Mouse (Mus musculus) embryonic facial prominence, embryonic 10.5 days (tissue): ENCODE data around the gene Smim13. TPM values are rescaled to one million over a fixed set of nuclear protein-coding genes. Genes with fewer than 3 reads are reported as not detected.
A peak's percentile ranks its signal among the peaks of the same experiment; 100 is the strongest.

Experiments
- DNase-seq: peaks from one replicate; pipeline ENCODE4 v3.0.0-alpha.2; 2017; ENCODE audit warnings: low spot score
- H3K27ac ChIP-seq: fragments of 300-500 bp; sonication (generic); replicated peaks from 2 replicates; pipeline ENCODE4 v1.5.1; 2016; ENCODE audit warnings: mild to moderate bottlenecking
- H3K27me3 ChIP-seq: fragments of 300-500 bp; sonication (generic); replicated peaks from 2 replicates; pipeline ENCODE4 v1.6.1; 2016; ENCODE audit warnings: low read depth, mild to moderate bottlenecking; ENCODE audit not compliant: poor library complexity, severe bottlenecking
- H3K36me3 ChIP-seq: fragments of 300-500 bp; sonication (generic); replicated peaks from 2 replicates; pipeline ENCODE4 v1.6.1; 2016; ENCODE audit warnings: mild to moderate bottlenecking, moderate library complexity
- H3K4me1 ChIP-seq: fragments of 300-500 bp; sonication (generic); 2 replicates; pipeline ENCODE4 v1.6.1; 2016
- H3K4me3 ChIP-seq: fragments of 300-500 bp; sonication (generic); 2 replicates; pipeline ENCODE4 v1.5.1; 2016; ENCODE audit warnings: mild to moderate bottlenecking, moderate library complexity
- H3K9me3 ChIP-seq: fragments of 300-500 bp; sonication (generic); 2 replicates; pipeline ENCODE4 v1.6.1; 2016; ENCODE audit warnings: mild to moderate bottlenecking
- WGBS: fragments of 180-500 bp; shearing (Covaris S2); methylation state at CpG from one replicate; pipeline ENCODE4 v1.1.7; 2016; 5-methylcytosine and 5-hydroxymethylcytosine counted together
- polyA plus RNA-seq: library from polyadenylated mRNA; unstranded; fragments of >200 nt; fragmentation: Nextera tagmentation; extraction: Ambion mirVana; gene quantifications from 2 replicates; pipeline ENCODE4 v1.2.1, GENCODE M21; 2016

The Smim13 gene
- polyA plus RNA-seq, 1 experiment from 2014 or later = 12.1 TPM

- DNase-seq = no peak
These were observed 18.3 kb downstream of the Smim13 start for GRCm38 (mm10) chr13:41267827-41268408.

GRCm38 (mm10) chr13:41273927-41274650, 24.4 kb downstream of the Smim13 start, which contains the start of gene Gm17364:
Gene Gm17364, minus strand, starts transcription at chr13:41273977.
- H3K4me3 ChIP-seq = no peak within 1 kb of the TSS
- 95% methylated on average over 10 of the region's 10 CpGs for WGBS
- no peak within 1 kb of the TSS for H3K27ac ChIP-seq
- peaks cover 4% of the 10 kb centered on the region; the same call in 1 of the 2 replicates for H3K36me3 ChIP-seq
- no peak for DNase-seq
- no peaks in the 10 kb centered on the region for H3K4me1 ChIP-seq
- no peaks in the 10 kb centered on the region for H3K9me3 ChIP-seq
- H3K27me3 ChIP-seq = no peaks in the 10 kb centered on the region

More at GRCm38 (mm10) chr13:41267827-41268408, 18.3 kb downstream of the Smim13 start:
- Histone ChIP-seq H3K9me3 (no peaks in the 10 kb centered on the region), H3K4me3 (no peak overlapping the region), H3K27ac (no peak overlapping the region), H3K4me1 (peaks cover 6% of the 10 kb centered on the region), H3K36me3 (0 out of 2 replicates have a peak, but pooled peaks cover 2% of the 10 kb centered on the region), H3K27me3 (no peaks in the 10 kb centered on the region)
- 44% methylated on average over 7 of the region's 7 CpGs for WGBS

DNA sequence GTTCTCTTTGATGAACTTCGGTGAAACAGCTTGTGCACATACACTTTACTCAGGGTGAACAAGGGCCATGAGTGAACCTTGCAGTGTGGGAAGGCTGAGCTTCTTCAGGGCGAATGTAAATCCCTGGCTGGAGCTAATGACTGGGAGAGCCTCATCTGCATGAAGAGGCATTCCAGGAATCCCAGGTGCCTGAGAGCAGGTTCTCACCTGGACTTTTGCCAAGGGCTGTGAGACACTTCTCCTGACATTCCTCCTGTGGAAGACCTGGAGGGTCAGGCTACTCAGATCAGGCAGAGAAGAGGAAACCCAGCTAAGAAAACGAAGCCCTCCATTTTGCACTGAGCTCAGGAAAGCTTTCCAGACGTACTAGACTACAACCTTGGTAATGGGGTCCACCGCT, 31.1 kb downstream of the Smim13 start:
- Histone ChIP-seq H3K4me1 (0 out of 2 replicates have a peak, but pooled peaks cover 6% of the 10 kb centered on the region), H3K9me3 (no peaks in the 10 kb centered on the region), H3K4me3 (no peak overlapping the region), H3K27me3 (no peaks in the 10 kb centered on the region), H3K27ac (no peak overlapping the region), H3K36me3 (no peaks in the 10 kb centered on the region)
- 70% methylated on average over 5 of the region's 5 CpGs for WGBS
- DNase-seq = no peak

GRCm38 (mm10) chr13:41283256-41283655, 33.6 kb downstream of the Smim13 start:
- no peak overlapping the region for H3K27ac ChIP-seq
- peak; percentile 67 for DNase-seq
- H3K36me3 ChIP-seq = no peaks in the 10 kb centered on the region
- H3K4me1 ChIP-seq = 0 out of 2 replicates have a peak, but pooled peaks cover 6% of the 10 kb centered on the region
- H3K9me3 ChIP-seq = no peaks in the 10 kb centered on the region
- no peaks in the 10 kb centered on the region for H3K27me3 ChIP-seq
- no peak overlapping the region for H3K4me3 ChIP-seq
- WGBS = 33% methylated on average over 5 of the region's 5 CpGs

DNA sequence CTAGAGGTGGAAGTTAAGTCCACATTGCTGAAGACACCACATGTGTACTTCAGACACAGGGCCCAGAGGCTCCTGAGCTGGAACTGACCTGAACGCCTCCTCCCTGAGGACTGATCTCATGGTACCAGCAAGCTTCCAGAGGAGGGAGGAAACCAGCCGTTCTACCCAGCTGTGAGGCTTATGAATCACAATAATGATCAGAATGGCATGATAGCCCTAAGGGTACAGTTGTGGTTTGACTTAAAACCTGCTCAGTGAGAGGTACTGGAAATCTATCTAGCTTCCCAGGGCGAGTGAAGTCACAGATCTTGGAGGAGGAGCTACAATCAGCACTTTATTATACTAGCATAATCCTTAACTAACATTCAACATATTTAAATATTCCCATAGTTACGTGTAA, 35.8 kb downstream of the Smim13 start:
- 78% methylated on average over 4 of the region's 4 CpGs for WGBS

GRCm38 (mm10) chr13:41286285-41286684, 36.6 kb downstream of the Smim13 start:
- Histone ChIP-seq H3K27ac (no peak overlapping the region), H3K4me1 (no peaks in the 10 kb centered on the region), H3K36me3 (no peaks in the 10 kb centered on the region), H3K4me3 (no peak overlapping the region), H3K27me3 (no peaks in the 10 kb centered on the region), H3K9me3 (no peaks in the 10 kb centered on the region)
- DNase-seq = no peak
- 78% methylated on average over 3 of the region's 3 CpGs for WGBS

More for the DNA sequence above, 35.8 kb downstream of the Smim13 start:
- H3K36me3 ChIP-seq = no peaks in the 10 kb centered on the region
- no peak for DNase-seq
- H3K27ac ChIP-seq = no peak overlapping the region
- no peaks in the 10 kb centered on the region for H3K27me3 ChIP-seq
- no peaks in the 10 kb centered on the region for H3K9me3 ChIP-seq
- no peak overlapping the region for H3K4me3 ChIP-seq
- 0 out of 2 replicates have a peak, but pooled peaks cover 3% of the 10 kb centered on the region for H3K4me1 ChIP-seq

GRCm38 (mm10) chr13:41291466-41291974, 41.9 kb downstream of the Smim13 start:
- WGBS = 81% methylated on average over 4 of the region's 4 CpGs
- Histone ChIP-seq H3K27ac (no peak overlapping the region), H3K27me3 (no peaks in the 10 kb centered on the region), H3K36me3 (no peaks in the 10 kb centered on the region), H3K4me1 (peaks cover 13% of the 10 kb centered on the region), H3K4me3 (no peak overlapping the region), H3K9me3 (no peaks in the 10 kb centered on the region)
- DNase-seq = no peak

- H3K27me3 ChIP-seq = 0 out of 2 replicates have a peak, but pooled peaks cover 4% of the 10 kb centered on the region
- no peaks in the 10 kb centered on the region for H3K9me3 ChIP-seq
- H3K36me3 ChIP-seq = no peaks in the 10 kb centered on the region
- H3K27ac ChIP-seq = no peak overlapping the region
- DNase-seq = no peak
- no peak overlapping the region for H3K4me3 ChIP-seq
- H3K4me1 ChIP-seq = peaks cover 21% of the 10 kb centered on the region
- 54% methylated on average over 5 of the region's 5 CpGs for WGBS
These were observed 44.0 kb downstream of the Smim13 start for GRCm38 (mm10) chr13:41293595-41293994.

DNA sequence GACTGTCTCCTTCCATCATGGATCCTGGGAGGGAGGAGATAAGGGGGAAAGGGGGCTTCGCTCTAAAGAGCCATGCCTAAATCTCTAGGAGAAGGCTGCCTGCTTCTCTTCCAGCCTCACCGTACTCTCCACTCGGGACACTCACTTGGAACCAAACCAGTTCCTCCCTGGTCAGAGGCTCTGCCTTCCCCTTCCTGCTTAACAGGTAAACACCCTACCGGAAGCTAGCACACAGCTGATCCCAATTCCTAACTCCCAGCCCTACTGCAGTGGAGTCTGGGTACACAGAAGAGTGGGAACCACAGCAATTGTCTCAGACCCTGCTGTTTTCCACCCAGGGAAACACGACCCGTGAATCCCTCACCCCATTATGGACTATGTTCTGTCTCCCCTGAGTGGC, 46.2 kb downstream of the Smim13 start:
- WGBS = 62% methylated on average over 6 of the region's 6 CpGs
- H3K27ac ChIP-seq = peak overlapping the region; percentile 11; the same call in 1 of the 2 replicates
- H3K36me3 ChIP-seq = no peaks in the 10 kb centered on the region
- H3K4me1 ChIP-seq = peaks cover 42% of the 10 kb centered on the region
- 0 out of 2 replicates have a peak, but pooled peaks cover 4% of the 10 kb centered on the region for H3K27me3 ChIP-seq
- no peaks in the 10 kb centered on the region for H3K9me3 ChIP-seq
- H3K4me3 ChIP-seq = no peak overlapping the region
- DNase-seq = no peak

- DNase-seq = peak; percentile 37
- no peak overlapping the region for H3K4me3 ChIP-seq
- H3K27me3 ChIP-seq = 0 out of 2 replicates have a peak, but pooled peaks cover 4% of the 10 kb centered on the region
- no peaks in the 10 kb centered on the region for H3K9me3 ChIP-seq
- H3K27ac ChIP-seq = no peak overlapping the region
- WGBS = 60% methylated on average over 10 of the region's 10 CpGs
- H3K36me3 ChIP-seq = no peaks in the 10 kb centered on the region
- peaks cover 45% of the 10 kb centered on the region for H3K4me1 ChIP-seq
These were observed 46.8 kb downstream of the Smim13 start for GRCm38 (mm10) chr13:41296396-41296795.

DNA sequence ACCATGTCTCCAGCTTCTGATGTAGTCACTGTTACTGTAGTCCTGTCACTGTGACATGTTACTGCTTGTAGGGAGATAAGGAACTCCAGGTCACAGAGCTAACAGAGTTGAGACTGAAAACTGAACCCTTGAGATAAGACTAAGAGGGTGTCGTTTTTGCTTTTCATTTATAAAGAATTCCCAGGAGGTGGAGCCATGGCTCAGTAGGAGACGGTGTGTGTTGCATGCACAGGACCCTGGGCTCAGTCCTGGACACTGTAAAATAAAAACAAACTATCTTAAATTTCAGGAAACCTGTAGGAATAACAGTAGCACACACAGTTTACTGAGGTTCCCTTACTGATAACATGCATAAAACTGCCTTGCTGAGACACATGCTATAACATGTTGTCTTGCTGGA, 48.9 kb downstream of the Smim13 start:
- no peaks in the 10 kb centered on the region for H3K36me3 ChIP-seq
- H3K4me3 ChIP-seq = no peak overlapping the region
- 0 out of 2 replicates have a peak, but pooled peaks cover 4% of the 10 kb centered on the region for H3K27me3 ChIP-seq
- no peak for DNase-seq
- WGBS = 36% methylated on average over 2 of the region's 2 CpGs
- no peaks in the 10 kb centered on the region for H3K9me3 ChIP-seq
- H3K27ac ChIP-seq = no peak overlapping the region
- H3K4me1 ChIP-seq = peaks cover 43% of the 10 kb centered on the region

GRCm38 (mm10) chr13:41298996-41299395, 49.4 kb downstream of the Smim13 start:
- Histone ChIP-seq H3K36me3 (no peaks in the 10 kb centered on the region), H3K27ac (0 out of 2 replicates have a peak overlapping the region, but pooled peaks have one; percentile 12), H3K4me1 (peaks cover 40% of the 10 kb centered on the region), H3K27me3 (0 out of 2 replicates have a peak, but pooled peaks cover 4% of the 10 kb centered on the region), H3K4me3 (no peak overlapping the region), H3K9me3 (no peaks in the 10 kb centered on the region)
- 28% methylated on average over 5 of the region's 5 CpGs for WGBS
- DNase-seq = peak; percentile 42
